Mouse (Mus musculus) midbrain, embryonic 15.5 days (tissue): ENCODE measurements around the gene Gm20388. TPM values are rescaled to one million over a fixed set of nuclear protein-coding genes. Genes with fewer than 3 reads are reported as not detected.

Experiments used
- ATAC-seq: fragments of 200-750 bp; cut with Nextera tagmentation; replicated peaks from 2 replicates; pipeline ENCODE4 v1.8.0; 2017; ENCODE audit warnings: moderate TSS enrichment
- H3K27ac ChIP-seq: fragments of 300-500 bp; sonication (generic); 2 replicates; pipeline ENCODE4 v1.5.1; 2015; ENCODE audit warnings: mild to moderate bottlenecking, inconsistent platforms
- H3K27me3 ChIP-seq: fragments of 300-500 bp; sonication (generic); replicated peaks from 2 replicates; pipeline ENCODE4 v1.6.1; 2015; ENCODE audit warnings: inconsistent platforms
- H3K36me3 ChIP-seq: fragments of 300-500 bp; sonication (generic); replicated peaks from 2 replicates; pipeline ENCODE4 v1.6.1; 2015; ENCODE audit warnings: inconsistent platforms
- H3K4me1 ChIP-seq: fragments of 300-500 bp; sonication (generic); 2 replicates; pipeline ENCODE4 v1.6.1; 2015; ENCODE audit warnings: inconsistent platforms
- H3K4me2 ChIP-seq: fragments of 300-500 bp; sonication (generic); 2 replicates; pipeline ENCODE4 v1.6.1; 2015; ENCODE audit warnings: inconsistent platforms, mild to moderate bottlenecking, moderate library complexity
- H3K4me3 ChIP-seq: fragments of 300-500 bp; sonication (generic); 2 replicates; pipeline ENCODE4 v1.5.1; 2015; ENCODE audit warnings: mild to moderate bottlenecking, inconsistent platforms
- H3K9ac ChIP-seq: fragments of 300-500 bp; sonication (generic); 2 replicates; pipeline ENCODE4 v1.6.1; 2015; ENCODE audit warnings: mild to moderate bottlenecking, inconsistent platforms
- H3K9me3 ChIP-seq: fragments of 300-500 bp; sonication (generic); 2 replicates; pipeline ENCODE4 v1.6.1; 2016; ENCODE audit warnings: inconsistent platforms
- WGBS: fragments of 180-500 bp; shearing (Covaris S2); methylation state at CpG from one replicate; pipeline ENCODE4 v1.1.7; 2015; ENCODE audit warnings: mixed read lengths; 5-methylcytosine and 5-hydroxymethylcytosine counted together
- polyA plus RNA-seq: library from polyadenylated mRNA; unstranded; fragments of >200 nt; fragmentation: Nextera tagmentation; extraction: Ambion mirVana; gene quantifications from 2 replicates; pipeline ENCODE4 v1.2.1, GENCODE M21; 2015

Gm20388 gene
- polyA plus RNA-seq, 1 experiment from 2014 or later, result 5.6 TPM

DNA sequence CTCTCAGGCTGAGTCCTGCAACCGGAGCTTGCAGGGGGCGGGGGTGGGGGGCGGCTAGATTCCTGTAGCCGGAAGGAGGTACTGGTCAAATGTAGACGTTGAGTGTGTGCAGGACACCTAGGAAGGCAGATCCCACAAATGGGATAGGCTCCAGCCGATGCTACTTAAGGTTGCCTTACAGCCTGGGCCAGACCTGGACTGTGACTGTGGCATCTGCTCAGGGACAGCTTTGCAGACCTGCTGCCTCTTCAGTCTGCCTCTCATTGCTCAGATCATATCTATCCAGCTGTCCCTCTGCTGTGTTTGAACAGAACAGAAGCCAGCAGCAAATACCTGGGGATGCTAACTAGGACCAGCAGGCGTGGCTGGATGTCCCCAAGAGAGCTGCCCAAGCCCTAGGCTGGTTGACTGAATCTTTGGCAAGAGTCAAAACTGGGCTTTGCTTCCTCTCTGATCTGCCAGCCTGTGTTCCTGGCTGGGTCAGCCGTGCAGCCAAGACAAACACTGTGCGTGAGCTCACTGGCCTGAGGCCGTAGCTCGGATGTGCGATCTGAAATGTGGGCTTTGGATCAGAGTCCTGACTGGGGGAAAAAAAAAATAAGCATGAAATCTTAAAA is 3850.7 kb downstream of the Gm20388 start:
- peak overlapping the region; percentile 3; the same call in 1 of the 2 replicates for H3K27ac ChIP-seq
- no peak overlapping the region for H3K4me2 ChIP-seq
- 44% methylated on average over 12 of the region's 12 CpGs for WGBS
- H3K4me3 ChIP-seq, result no peak overlapping the region
- no peaks in the 10 kb centered on the region for H3K27me3 ChIP-seq
- no peak overlapping the region for H3K9ac ChIP-seq
- no peaks in the 10 kb centered on the region for H3K9me3 ChIP-seq
- no peak for ATAC-seq
- no peaks in the 10 kb centered on the region for H3K36me3 ChIP-seq
- H3K4me1 ChIP-seq, result peaks cover 16% of the 10 kb centered on the region

DNA sequence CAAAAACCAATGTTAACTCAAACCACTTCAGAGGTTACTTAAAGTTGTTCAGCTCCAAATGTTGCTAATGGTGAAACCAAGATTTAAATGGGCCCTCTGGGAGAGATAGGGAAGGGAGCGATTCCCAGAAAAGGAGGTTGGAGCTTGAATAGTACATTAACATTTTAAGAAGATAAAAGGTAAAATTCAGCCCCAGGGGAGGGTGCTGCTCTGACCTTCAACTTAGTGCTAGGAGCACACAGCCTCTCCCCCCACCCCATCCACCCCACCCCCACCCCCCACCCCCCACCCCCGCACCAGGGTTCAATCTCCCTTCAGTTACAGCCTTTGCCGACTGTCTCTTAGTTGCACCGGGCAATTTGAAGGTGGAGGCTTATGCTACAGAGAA is 3851.2 kb downstream of the Gm20388 start:
- no peaks in the 10 kb centered on the region for H3K9me3 ChIP-seq
- no peak overlapping the region for H3K4me3 ChIP-seq
- no peak for ATAC-seq
- 38% methylated on average over 4 of the region's 4 CpGs for WGBS
- no peaks in the 10 kb centered on the region for H3K36me3 ChIP-seq
- H3K9ac ChIP-seq, result no peak overlapping the region
- H3K27ac ChIP-seq, result no peak overlapping the region
- H3K4me2 ChIP-seq, result no peak overlapping the region
- H3K4me1 ChIP-seq, result peaks cover 16% of the 10 kb centered on the region
- H3K27me3 ChIP-seq, result no peaks in the 10 kb centered on the region

GRCm38 (mm10) chr8:123763355-123763754 is 3852.7 kb downstream of the Gm20388 start:
- WGBS, result 76% methylated on average over 7 of the region's 7 CpGs
- H3K4me1 ChIP-seq, result peaks cover 16% of the 10 kb centered on the region
- ATAC-seq, result no peak
- H3K4me2 ChIP-seq, result no peak overlapping the region
- H3K4me3 ChIP-seq, result no peak overlapping the region
- no peak overlapping the region for H3K9ac ChIP-seq
- H3K9me3 ChIP-seq, result no peaks in the 10 kb centered on the region
- no peaks in the 10 kb centered on the region for H3K36me3 ChIP-seq
- no peaks in the 10 kb centered on the region for H3K27me3 ChIP-seq
- no peak overlapping the region for H3K27ac ChIP-seq

DNA sequence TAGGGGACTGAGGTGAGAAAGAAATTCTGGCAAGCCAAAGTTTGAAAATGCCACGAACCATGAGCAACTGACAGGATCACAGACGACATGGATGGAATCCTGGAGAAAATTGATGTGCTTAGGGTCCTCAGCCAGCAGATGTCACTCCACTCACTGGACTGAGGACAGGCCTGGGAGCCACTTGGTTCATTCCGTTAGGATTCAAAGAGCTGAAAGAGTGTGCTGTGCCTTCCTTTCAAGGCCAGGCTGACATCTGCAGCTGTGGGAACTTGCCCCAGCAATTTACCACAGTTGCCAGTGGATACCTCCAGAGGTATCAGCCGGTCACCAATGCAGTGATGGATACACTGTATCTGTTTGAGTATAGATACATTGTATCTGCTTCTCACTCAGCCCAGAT is 3854.0 kb downstream of the Gm20388 start:
- H3K27me3 ChIP-seq, result no peaks in the 10 kb centered on the region
- no peak for ATAC-seq

DNA sequence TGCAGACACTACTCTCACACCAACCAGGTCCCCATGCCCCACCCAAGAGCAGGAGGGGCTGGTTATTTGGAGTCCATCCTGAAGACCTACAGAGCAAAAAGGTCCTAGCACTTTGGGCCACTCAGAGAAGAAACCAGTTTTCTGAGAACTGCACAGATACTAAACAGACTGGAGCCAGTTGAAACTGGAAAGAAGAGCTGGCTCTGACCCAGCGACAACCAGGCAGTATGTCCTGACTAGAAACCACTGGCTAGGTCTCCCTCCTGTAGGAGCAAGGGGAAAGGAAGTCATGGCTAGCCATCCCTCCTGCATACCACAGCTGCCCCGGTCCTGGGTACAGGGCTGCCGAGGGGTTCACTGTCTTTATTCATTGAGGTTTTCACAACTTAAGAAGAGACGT is 3855.9 kb downstream of the Gm20388 start:
- Histone ChIP-seq H3K9ac (no peak overlapping the region), H3K27me3 (no peaks in the 10 kb centered on the region; the same call in 1 of the 2 replicates), H3K4me1 (0 out of 2 replicates have a peak, but pooled peaks cover 8% of the 10 kb centered on the region), H3K36me3 (no peaks in the 10 kb centered on the region), H3K27ac (no peak overlapping the region), H3K9me3 (no peaks in the 10 kb centered on the region), H3K4me2 (no peak overlapping the region), H3K4me3 (no peak overlapping the region)
- 84% methylated on average over 4 of the region's 4 CpGs for WGBS
- no peak for ATAC-seq

More for the DNA sequence above, 3854.0 kb downstream of the Gm20388 start:
- H3K4me2 ChIP-seq, result no peak overlapping the region
- WGBS, result 32% methylated on average over 4 of the region's 4 CpGs
- no peaks in the 10 kb centered on the region for H3K36me3 ChIP-seq
- no peak overlapping the region for H3K27ac ChIP-seq
- no peak overlapping the region for H3K9ac ChIP-seq
- H3K4me3 ChIP-seq, result no peak overlapping the region
- no peaks in the 10 kb centered on the region for H3K9me3 ChIP-seq
- H3K4me1 ChIP-seq, result peaks cover 15% of the 10 kb centered on the region

DNA sequence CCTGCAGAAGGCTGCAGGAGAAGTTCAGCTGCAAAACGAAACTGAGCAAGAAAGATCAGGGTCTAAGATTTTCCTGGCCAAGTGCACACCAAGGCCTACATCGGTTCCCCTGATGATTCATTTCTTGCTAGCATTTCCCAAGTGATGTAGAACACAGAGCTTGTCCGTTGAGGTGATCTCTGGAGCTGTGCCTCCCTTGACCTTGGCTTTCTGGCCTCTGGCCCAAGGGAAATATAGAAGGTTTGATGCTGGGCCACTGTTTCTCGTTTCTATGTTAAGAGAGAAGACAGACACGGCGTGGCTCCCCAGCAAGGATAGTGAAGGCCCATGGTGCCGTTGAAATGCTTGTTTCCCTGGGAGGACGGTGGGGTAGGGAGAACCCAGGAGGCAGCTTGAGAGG is 3857.2 kb downstream of the Gm20388 start:
- H3K36me3 ChIP-seq, result no peaks in the 10 kb centered on the region
- no peak overlapping the region for H3K27ac ChIP-seq
- H3K4me1 ChIP-seq, result 0 out of 2 replicates have a peak, but pooled peaks cover 4% of the 10 kb centered on the region
- WGBS, result 79% methylated on average over 8 of the region's 8 CpGs
- no peak for ATAC-seq
- no peak overlapping the region for H3K4me2 ChIP-seq
- no peaks in the 10 kb centered on the region for H3K9me3 ChIP-seq
- no peak overlapping the region for H3K9ac ChIP-seq
- no peaks in the 10 kb centered on the region; the same call in 1 of the 2 replicates for H3K27me3 ChIP-seq
- H3K4me3 ChIP-seq, result no peak overlapping the region

DNA sequence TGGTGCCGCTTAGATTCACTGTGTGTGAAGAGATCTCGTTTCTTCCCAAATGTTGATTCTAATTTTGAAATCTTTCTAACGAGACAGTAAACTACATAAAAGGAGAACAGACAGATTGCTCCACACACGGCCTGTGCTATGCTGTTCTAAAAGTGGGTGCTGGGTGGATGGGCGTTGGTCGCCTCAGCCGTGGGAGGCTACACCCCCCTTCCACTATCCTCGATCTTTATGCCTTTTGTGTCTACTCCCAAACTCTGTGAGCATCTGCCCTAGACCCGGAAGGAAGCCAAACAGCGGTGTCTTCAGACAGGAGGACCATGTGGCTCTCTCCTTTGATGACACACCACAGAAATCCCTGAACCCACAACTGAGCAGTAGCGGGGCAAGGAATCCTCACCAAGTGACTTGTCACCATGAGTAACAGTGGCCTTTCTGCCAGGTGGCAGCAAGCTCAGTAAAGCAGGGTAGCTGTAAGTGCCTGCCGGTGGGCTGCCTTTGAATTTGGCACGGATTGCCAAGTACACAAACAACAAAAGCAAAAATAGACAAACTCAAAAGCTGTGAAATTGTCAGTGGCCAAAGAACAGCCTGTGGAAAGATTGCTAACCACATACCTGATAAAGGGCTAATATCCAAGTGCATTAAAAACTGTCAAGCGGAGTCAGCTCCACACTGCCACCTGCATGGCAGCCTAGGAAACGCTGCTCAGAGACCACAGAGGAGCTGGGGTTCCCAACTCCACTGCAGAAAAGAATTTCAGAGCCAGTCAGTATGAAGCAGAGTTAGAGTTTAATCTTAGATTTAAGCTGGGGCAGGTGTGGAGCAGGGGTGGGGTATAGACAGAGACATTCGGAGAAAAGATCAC is 3858.1 kb downstream of the Gm20388 start:
- H3K9ac ChIP-seq, result no peak overlapping the region
- no peaks in the 10 kb centered on the region for H3K36me3 ChIP-seq
- H3K9me3 ChIP-seq, result no peaks in the 10 kb centered on the region
- ATAC-seq, result no peak; the same call in 1 of the 2 replicates
- H3K4me3 ChIP-seq, result no peak overlapping the region
- H3K27me3 ChIP-seq, result no peaks in the 10 kb centered on the region; the same call in 1 of the 2 replicates
- H3K4me1 ChIP-seq, result 0 out of 2 replicates have a peak, but pooled peaks cover under 1% of the 10 kb centered on the region
- H3K4me2 ChIP-seq, result no peak overlapping the region
- no peak overlapping the region for H3K27ac ChIP-seq
- WGBS, result 66% methylated on average over 16 of the region's 16 CpGs

DNA sequence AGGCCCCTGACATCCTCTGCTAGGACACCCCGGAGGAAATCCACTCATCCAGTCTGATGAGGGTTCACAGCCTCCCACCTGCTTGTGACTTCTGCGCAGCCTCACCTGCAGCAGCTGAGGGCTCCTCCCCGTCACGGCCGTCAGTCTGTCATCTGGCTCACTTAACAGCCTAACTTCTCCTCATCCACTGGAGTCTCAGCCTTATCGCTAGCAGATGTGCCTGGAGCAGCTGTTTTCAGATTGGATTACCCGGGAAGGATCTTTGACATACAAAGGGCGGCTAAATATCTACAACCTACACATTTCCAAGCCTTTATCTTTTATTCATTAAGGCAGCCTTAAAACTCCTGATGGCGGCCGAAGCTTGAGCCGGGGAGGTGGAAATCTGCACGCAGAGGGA is 3862.8 kb downstream of the Gm20388 start:
- H3K4me1 ChIP-seq, result peaks cover 10% of the 10 kb centered on the region; the same call in 1 of the 2 replicates
- H3K9ac ChIP-seq, result no peak overlapping the region
- H3K36me3 ChIP-seq, result no peaks in the 10 kb centered on the region
- ATAC-seq, result peak; percentile 33; the same call in 1 of the 2 replicates
- no peak overlapping the region for H3K4me3 ChIP-seq
- no peaks in the 10 kb centered on the region; the same call in 1 of the 2 replicates for H3K27me3 ChIP-seq
- H3K27ac ChIP-seq, result no peak overlapping the region
- H3K4me2 ChIP-seq, result no peak overlapping the region
- H3K9me3 ChIP-seq, result no peaks in the 10 kb centered on the region
- 47% methylated on average over 12 of the region's 12 CpGs for WGBS

- Histone ChIP-seq H3K4me2 (no peak overlapping the region), H3K36me3 (no peaks in the 10 kb centered on the region), H3K9me3 (no peaks in the 10 kb centered on the region), H3K27me3 (no peaks in the 10 kb centered on the region; the same call in 1 of the 2 replicates), H3K4me1 (peaks cover 10% of the 10 kb centered on the region; the same call in 1 of the 2 replicates), H3K4me3 (no peak overlapping the region), H3K9ac (no peak overlapping the region), H3K27ac (no peak overlapping the region)
- 93% methylated on average over 1 of the region's 1 CpGs for WGBS
- no peak for ATAC-seq
These were observed 3863.8 kb downstream of the Gm20388 start for GRCm38 (mm10) chr8:123774491-123774890.

DNA sequence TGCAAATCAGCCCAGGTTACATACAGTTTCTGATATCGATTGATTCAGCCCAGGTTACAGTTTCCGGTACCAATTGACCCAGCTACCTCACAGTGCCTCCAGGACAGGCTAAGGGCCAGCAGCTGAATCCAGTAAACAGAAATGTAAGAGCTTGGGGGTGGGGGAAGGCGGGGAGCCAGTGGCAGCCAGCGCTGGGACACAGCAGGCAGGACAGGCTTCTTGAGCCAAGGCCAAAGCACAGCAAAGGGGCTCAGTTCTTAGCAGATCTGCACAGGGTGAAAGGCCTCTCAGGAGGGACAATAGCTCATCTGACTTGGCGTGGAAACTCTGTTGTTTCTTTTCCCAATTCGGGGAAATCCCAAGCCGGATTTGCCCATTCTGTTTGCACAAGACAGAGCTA is 3866.7 kb downstream of the Gm20388 start:
- no peak overlapping the region for H3K9ac ChIP-seq
- H3K4me1 ChIP-seq, result peaks cover 10% of the 10 kb centered on the region; the same call in 1 of the 2 replicates
- H3K9me3 ChIP-seq, result no peaks in the 10 kb centered on the region
- H3K4me2 ChIP-seq, result no peak overlapping the region
- no peak overlapping the region for H3K4me3 ChIP-seq
- no peak overlapping the region for H3K27ac ChIP-seq
- no peaks in the 10 kb centered on the region for H3K27me3 ChIP-seq
- ATAC-seq, result no peak
- H3K36me3 ChIP-seq, result no peaks in the 10 kb centered on the region
- whole genome bisulfite sequencing, result 23% methylated on average over 7 of the region's 7 CpGs

DNA sequence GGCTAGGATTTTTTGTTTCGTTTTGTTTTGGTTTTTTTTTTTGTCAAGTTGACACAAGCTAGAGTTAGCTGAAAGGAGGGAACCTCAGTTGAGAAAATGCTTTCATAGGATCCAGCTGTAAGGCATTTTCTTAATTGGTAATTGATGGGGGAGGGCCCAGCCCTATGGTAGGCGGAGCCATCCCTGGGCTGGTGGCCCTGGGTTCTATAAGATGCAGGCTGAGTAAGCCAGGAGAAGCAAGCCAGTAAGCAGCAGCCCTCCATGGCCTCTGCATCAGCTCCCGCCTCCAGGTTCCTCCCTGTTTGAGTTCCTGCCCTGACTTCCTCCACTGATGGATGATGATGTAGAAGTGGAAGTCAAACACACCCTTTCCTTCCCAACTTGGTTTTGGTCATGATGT is 3869.8 kb downstream of the Gm20388 start:
- Histone ChIP-seq H3K27me3 (no peaks in the 10 kb centered on the region), H3K27ac (no peak overlapping the region), H3K36me3 (no peaks in the 10 kb centered on the region), H3K4me3 (no peak overlapping the region), H3K4me1 (peaks cover 8% of the 10 kb centered on the region; the same call in 1 of the 2 replicates), H3K9me3 (no peaks in the 10 kb centered on the region), H3K9ac (no peak overlapping the region), H3K4me2 (no peak overlapping the region)
- ATAC-seq, result no peak
- 75% methylated on average over 3 of the region's 3 CpGs for WGBS

DNA sequence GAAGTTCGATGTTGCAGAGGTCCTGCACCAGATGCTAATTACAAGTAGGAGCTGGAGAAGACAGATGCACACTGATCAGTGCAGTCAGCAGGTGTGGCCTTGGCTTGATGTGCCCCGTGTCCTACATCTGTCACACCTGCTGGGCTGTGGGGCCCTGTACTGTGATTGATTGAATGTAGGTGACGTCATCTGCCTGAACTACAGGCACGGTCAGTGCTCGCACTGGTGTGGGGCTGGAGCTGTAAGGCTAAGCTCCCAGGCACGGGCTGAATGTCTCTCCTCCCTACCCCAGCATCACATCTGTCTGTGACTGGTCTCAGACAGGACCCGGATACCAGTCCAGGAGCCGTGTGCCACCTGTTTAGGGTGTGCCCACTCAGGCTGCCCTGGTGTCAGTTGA is 3870.6 kb downstream of the Gm20388 start:
- H3K27ac ChIP-seq, result no peak overlapping the region
- H3K4me1 ChIP-seq, result peaks cover 8% of the 10 kb centered on the region; the same call in 1 of the 2 replicates
- H3K9ac ChIP-seq, result no peak overlapping the region
- no peaks in the 10 kb centered on the region for H3K36me3 ChIP-seq
- 65% methylated on average over 8 of the region's 8 CpGs for WGBS
- no peak overlapping the region for H3K4me3 ChIP-seq
- ATAC-seq, result no peak
- H3K27me3 ChIP-seq, result no peaks in the 10 kb centered on the region
- no peak overlapping the region for H3K4me2 ChIP-seq
- H3K9me3 ChIP-seq, result no peaks in the 10 kb centered on the region
